Mouse (Mus musculus): Measurements from ENCODE around the gene Celsr1.

Gene Celsr1

DNA sequence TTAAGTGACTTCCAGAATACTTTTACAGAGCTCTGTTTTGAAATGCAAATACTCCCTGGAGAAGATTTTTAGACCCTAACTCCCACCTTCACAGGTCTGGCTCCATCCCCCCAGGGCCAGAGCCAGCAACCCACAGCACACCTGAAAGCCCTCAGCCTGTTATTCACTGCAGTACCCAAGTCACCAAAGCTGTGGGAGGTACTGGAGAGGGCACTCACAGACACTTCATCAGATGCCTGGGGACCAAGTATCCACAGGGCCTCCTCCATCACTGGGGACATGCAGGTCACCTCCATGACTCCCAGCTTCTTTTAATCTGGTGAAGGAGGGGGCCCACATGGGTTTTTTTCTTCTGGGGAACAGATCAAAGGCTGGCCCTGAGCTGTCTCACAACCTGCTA is 40.2 kb downstream of the Celsr1 start:
- DNase-seq, result no peak

DNA sequence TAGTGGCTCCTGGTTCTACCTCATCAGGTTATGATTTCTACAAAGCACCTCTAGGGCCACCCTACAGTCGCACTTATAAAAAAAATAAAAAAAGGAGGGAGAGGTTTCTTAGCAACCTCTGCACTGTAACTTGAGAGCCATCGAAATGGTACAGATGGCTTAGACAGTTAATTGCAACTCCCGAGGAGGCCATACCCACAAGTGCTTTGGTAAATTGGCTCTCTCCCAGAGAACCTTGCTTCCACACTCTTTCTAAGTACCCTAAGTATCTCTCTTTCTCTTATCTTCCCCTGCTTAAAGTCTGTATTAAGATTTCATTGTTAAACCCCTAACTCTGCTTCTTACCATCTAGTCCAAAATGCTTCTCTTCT is 41.5 kb downstream of the Celsr1 start:
- DNase-seq, result no peak

DNA sequence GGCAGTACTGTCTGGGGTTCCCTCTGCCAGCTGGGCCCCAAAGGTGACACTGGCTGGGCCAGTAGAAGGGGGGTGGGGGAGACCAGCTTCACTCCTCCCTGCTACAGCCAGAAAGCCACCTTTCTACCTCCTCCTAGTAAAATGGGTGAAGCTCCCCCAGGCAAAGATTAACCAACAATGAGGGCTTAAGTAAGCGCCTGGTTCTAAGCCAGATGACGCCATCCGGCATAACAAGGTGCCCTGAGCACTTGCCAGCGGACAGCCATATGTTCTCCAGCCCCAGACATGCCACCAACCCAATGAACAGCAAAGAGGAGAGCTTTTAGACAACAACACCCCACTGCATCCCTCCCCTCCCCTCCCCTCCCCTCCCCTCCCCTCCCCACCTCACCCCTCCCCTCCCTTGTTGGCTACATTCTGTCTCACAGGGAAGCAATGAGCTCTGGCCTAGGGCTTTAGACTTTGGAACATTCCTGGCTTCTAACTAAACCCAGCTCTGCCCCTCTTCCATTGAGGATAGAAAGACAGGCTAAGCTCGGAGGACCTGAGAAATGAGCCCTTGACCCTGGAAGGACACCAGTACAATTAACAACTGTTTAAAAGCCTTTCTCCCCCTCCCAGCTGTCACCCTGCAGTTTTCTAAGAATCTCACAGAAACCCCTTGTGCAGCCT is 42.0 kb downstream of the Celsr1 start:
- peak; percentile 80 to 81 for DNase-seq

DNA sequence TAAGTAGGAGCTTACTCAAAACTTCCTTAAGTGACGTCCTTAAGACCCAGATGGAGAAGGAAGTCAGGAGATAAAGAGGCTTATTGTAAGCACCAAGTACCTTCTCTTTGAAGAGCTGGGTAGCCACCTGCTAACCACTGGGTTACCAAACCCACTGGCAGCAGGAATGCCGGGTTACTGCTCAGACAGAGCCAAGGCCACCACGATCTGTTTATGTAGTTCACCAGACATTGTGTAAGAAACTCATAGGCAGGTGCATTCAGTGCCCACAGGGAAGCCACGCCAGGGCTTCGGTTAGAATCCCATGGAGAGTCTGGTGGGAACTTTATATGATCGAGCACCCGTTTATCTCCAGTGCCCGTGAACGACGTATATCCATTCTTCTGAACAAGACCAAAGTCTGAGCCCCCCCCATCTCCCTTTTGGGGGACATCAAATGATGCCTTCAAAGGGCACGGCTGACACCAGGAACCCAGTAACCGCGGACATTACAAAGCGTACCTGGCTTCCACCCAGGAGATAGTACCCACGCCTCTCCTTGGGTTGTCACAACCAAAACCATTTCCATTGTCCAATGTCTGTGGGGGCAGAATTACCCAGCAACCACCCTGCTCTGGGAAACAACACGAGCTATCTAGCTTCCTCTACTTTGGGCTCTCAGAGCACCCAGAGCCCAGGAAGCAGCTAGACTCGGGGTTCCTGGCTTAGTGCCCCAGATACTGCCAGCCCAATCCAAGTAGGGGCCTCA is 42.7 kb downstream of the Celsr1 start:
- peak in 1 of 2 experiments; percentile 10 for DNase-seq

DNA sequence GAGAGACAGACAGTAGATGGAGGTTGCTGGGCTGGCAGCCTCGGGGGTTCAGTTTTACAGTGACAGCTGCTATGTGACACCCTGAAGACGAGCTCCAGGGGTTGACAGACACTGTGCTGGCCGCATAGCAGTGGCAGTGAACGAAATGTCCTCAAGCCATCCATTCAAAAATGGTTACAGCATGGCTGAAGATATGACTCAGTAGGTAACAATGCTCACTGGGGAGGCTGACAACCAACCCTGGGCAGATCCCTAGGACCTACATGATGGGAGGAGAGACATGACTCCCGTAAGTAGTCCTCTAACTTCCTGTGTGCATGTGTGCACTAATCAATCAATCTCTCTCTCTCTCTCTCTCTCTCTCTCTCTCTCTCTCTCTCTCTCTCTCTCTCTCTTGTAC is 45.7 kb downstream of the Celsr1 start:
- no peak for DNase-seq

DNA sequence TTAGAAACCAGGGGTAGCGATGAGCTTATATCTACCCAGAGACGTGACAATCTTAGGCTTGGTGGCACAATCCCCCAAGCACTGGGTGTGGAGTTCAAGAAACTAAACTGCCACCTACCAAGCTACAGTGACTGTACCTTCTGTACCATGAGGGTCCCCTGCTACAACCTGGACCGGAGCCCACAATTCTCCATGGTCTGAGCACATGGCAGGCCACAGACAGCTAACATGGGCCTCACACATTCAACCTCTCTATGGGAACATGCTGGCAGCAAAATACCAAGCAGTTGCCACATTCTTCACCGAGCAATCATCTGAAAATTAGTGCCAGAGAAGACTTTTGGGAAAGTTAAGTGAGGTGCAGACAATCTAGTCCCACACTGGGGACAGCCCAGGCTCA is 47.4 kb downstream of the Celsr1 start:
- no peak for DNase-seq

DNA sequence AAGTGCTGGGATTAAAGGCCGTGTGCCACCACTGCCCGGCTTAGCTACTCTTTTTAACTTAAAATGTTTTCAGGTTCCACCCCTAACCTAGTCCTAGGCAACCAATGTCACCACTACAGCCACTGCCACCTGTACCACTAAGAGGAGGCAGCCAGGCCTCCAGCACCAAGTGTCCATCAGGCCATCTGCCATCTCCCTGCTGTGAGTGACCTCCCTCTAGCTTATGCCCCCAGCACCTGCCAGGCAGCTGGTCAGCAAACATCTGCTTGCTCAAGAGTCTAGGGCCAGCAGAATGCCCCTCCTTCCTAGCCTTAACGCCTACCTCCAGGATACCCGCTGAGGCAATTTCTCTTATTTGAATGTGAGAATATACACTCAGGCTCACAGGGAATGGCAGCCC is 48.0 kb downstream of the Celsr1 start:
- no peak for DNase-seq

DNA sequence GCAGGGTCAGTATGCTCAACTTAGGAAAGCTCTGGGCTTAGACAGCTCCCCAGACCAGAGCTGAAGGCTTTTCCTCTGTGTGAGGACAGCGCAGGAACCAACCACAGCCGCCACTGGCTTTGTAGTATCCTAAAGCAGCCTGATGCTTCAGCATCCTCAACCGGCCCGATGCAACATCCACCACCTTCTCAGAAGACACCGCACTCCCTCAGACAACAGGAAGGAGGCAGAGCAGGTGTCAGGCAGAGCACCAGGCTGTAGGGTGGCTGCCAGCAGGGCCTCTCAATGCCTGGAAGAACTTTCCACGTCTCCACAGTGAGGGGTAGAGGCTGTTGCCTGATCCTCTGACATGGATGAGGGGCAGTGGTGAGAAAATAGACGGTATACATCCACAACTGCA is 50.4 kb downstream of the Celsr1 start:
- DNase-seq, result no peak

DNA sequence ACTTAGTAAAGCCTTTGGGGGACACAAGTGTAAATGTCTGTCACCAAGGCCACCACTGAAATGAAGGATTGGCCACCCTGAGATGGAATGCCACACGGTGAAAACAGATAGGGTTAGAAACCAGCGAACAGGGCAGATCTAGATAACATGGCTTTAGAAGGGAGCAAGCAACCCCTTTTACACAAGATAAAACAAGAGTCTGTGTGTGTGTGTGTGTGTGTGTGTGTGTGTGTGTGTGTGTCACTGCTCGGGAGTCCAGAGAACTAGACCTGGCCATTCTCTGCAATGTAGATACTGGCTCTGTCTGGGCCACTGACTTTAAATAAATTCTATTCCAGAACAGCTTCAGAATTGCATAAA is 51.2 kb downstream of the Celsr1 start:
- DNase-seq, result no peak

DNA sequence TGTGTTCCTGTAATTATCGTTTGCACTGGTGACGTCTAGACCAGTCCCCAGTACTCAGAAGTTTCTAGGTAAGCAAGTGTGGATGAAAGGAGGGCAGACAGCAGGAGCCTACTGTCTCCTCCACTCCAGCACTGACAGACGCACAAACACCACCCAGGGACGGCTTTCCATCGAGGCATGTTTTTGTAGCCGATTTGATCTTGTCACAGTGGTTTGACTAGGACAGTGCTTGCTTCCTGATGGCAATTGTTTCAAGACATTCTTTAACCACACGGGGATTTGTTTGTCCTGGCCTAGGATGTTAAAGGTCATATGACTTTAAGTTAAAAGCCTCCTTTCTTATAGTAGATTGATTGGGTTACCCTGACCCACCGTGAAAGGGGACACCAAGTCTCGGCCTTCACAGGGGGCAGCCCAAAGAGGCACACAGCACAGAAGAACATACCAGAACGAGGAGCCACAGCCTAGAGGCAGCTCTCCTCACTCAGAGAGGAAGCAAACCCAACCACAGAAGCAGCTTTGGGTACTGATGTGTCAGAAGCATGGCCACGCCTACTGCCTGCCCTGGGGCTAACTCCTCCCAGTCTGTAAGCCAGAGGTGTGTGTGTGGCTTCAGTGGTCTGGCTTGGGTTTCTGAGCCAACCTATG is 51.7 kb downstream of the Celsr1 start:
- no peak for DNase-seq

DNA sequence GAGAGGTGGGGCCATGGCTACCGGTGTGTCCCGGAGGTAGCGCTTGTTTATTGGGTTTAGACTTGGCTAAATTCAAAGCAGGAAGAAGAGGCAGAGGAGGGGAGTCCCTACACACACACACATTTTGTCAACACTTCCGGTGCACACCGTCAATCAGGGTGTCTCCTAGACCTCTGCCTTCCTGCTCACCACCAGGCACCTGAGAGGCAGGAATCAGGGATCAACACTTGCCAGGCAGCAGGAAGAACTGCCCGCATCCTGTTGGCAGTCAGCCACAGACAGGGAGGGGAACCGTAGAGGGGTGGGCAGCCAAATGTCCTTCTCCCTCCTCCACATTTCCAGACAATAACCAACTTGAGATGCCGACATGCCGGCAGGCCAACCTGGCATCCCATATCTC is 56.5 kb downstream of the Celsr1 start:
- no peak for DNase-seq

DNA sequence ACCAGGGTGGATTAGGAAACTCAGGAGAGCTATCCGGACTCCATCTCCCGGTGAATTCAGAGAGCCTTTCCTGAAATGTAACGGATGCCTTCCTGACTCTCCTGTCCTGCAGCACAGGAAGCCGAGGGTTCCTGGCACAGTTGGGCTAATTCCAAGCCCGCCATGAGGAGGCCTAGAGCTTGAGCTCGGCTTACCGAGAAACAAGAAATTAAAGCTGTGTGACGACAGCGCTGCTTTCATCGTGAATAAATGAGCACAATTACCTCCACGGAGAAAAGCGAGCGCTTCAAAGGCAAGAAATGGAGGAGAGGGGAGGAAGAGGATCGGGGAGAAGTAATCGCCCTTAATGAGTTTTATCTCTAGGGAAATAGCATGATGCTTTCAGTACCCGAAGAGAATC is 57.8 kb downstream of the Celsr1 start:
- DNase-seq, result peak in 1 of 2 experiments; percentile 10

DNA sequence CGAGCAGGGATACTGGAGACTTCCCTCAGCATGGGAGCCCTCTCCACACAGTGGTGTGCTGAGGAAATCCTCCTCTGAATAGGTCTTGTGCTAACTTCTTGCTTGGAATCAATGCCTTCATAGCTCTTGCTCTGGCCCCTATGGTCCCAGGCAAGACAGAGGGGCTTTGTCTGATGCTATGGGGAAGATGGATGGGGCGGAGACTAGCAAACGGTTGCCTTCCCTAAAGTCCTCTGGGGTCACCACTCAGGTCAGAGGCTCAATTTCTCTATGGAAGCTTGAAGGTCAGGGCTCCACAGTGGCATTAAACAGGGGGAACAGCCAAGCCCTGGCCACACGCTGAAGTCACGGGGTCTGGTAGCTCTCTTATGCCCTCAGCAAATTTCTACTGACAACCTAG is 62.0 kb downstream of the Celsr1 start:
- no peak for DNase-seq

DNA sequence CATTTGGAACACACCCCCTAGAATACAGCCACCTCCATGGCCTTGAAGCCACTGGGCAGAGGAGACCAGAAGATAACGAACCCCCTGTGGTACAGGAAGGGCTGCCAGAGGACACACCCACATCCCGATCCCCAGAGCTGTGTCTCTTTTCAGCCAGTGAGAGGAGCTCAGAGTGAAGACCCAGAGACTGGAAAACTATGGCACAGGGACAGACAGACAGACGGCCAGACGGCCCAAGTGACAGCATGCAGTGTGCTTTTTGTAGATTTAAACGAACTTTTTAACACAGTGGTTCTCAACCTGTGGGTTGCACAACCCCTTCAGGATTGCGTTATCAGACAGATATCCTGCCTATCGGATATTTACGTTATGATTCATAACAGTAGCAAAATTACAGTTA is 63.1 kb downstream of the Celsr1 start:
- DNase-seq, result no peak

DNA sequence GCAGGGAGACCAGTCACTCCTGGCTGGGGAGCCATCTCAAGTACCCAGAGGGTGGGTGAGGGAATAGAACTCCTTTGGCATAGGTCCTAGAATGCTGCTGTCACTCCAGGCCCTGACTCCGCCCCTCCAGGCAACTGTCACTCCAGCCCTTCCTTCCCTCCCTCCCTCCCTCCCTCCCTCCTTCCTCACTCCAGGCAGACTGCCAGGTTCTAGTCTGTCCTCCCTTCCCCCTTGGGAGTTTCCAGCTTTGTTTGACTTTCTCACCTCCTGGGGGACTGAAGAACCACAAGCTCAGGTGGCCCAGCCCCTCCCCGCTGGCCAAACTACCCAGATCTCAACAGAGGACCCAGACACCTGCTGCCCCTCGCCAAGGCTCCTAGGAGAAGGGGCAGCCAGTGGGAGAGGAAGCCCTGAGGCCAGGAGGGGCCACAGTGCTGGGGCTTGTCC is 63.8 kb downstream of the Celsr1 start:
- no peak for DNase-seq

DNA sequence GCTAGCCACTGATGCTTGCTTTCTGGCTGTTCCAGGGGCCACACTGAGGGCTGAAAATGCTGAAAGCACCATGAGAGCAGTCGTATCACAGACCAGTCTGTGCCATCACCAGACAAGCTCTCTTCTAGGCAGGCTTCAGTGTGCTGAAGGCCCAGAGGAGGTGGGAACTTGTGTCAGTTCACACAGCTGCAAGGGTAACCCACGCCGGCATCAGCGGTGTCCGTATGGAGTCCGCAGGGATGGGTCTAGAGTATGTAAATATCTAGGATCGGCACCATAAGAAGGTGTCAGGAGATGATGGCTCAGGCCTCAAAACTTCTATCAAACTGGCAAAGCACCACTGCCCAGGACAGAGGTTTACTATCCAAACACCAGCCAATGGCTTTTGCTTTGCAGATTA is 64.3 kb downstream of the Celsr1 start:
- DNase-seq, result no peak

DNA sequence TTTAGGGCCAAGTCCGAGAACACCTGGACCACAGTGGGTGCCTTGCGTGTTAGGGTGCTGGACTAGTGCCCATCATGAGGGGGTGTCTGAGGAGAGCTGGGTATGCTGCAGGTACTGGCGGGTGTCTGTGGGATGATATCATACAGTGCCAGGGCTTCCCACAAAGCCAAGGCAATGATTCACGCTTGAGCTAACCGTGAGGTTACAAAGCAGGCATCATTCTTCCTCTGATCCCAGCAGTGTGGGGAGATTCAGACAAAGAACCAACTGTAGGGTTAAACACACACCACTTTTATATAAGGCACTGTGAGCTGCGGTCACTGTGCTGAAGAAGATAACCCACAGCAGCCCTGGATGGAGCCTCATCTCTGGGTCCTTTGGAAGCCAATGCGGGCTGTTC is 67.5 kb downstream of the Celsr1 start:
- no peak for DNase-seq

DNA sequence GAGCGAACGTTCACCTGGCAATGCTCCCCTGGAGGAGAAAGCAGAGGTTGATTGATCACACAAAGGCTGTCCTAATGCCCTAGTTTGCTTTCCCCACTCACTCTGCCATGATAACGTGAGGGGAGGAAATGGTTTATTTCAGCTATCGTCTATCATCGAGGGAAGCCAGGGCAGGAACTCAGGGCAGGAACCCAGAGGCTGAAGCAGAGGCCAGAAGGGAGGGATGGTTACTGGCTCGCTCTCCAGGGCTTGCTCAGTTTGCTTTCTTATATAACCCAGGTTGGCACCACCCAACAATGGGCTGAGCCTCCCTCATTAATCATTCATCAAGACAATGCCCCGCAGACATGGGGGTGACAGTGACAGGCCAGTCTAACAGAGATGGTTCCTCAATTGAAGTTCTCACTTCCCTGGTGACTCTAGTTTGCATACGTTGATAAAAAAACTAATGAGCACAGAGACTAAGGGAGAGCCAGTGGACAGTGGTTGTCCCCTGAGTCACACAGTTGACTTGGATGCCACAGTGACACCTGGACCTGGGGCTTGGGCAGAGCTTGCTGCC is 70.2 kb downstream of the Celsr1 start:
- DNase-seq, result no peak

DNA sequence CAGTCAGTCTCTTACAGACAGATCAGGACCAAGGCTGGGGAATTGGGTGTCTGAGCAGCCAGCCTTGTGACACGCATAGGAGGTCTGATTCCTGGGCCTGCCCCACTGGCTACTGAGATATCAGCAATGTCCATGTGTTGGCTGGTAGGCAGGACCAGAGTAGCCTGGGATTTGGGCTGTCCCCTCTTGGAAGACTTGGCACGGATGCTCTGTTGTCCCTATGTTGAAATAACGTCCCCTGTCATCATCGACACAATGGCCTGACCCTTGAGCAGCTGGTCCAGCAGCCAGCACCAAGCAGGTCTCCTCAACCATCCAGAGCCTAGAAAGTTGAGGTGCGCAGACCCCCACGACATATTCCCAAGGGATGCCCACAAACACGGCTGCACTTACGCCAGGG is 70.9 kb downstream of the Celsr1 start:
- DNase-seq, result no peak

DNA sequence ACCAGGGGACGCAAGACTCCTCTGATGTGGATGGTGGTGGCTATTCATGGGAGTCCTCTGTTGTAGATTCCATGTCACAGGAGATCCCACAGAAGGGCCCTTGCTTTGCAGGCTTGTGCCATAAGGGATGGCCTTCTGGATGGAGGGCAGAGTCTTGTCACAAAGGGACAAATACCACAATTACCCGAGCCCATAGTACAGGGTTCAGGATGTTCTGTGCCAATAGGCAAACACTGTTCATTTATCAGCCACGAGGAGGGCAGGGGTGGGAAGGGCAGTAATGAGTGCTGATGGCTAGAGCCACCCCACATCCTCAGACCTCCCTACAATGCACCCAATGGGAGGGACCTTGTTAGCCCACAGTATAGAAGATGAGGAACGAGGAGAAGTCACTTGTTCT is 71.9 kb downstream of the Celsr1 start:
- DNase-seq, result no peak

DNA sequence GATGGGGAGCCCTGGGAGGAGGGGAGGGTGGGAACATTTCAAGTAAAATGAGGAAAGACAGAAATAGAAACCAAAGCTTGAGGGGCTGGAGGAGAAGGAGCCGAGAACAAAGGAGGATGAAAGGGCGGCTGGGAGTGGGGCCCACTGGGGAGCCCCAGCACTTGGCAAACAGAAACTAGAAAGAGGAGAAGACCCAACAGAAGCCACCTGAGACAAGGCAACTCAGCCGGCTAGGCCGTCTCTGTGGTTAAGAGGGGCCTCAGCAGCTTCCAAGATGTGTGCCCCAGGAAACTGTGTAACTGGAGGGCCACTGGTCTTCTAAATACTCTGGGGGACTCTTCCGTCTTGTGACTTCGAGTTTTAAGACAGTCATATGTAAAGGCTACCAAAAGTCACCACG is 72.4 kb downstream of the Celsr1 start:
- no peak for DNase-seq

DNA sequence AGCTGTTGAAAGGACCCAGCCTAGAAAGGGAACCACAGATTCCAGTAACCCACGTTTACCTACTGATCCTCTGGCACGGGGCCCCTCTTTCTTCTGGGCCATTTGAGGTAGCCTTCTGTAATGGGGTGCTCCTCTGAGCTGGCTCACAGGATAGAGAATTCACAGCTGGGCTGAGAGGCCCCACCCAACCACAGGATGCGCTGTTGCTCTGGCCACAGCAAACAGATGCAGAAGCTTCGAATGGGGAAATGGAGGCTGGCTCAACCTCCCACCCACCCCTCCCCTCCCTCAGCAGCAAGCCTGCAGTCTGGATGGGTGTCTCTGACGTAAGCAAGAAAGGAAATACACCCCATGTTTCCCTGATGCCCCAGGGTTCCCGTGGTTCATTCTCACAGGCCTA is 77.4 kb downstream of the Celsr1 start:
- DNase-seq, result no peak

DNA sequence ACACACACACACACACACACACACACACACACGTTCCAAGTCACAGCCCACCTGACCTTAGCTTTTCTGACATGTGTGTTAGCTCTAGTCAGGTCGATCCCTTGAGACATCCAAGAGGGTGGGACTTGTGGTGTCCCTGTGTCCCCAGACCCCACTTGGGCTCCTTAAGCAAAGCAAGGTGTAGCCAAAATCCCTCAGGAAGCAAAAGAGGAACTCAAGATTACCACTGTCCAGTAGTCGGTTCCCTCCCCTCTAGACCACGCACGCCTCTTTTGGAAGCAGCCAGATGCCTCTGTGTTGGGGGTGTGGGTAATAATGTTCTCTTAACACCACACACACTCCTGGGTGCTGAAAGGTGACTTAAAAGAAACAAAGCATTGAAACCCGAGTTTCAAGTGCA is 80.1 kb downstream of the Celsr1 start:
- DNase-seq, result no peak

Data from cerebellum, adult 18-20 months (tissue).